Mouse (Mus musculus) intestine, embryonic 15.5 days (tissue): ENCODE results near the gene Arpc4. TPM values are rescaled to one million over a fixed set of nuclear protein-coding genes. Genes with fewer than 3 reads are reported as not detected.

ENCODE experiments used
- ATAC-seq: fragments of 200-750 bp; cut with Nextera tagmentation; 2 replicates; pipeline ENCODE4 v1.8.0; 2017; ENCODE audit warnings: moderate TSS enrichment, moderate library complexity
- H3K27ac ChIP-seq: fragments of 300-500 bp; sonication (generic); 2 replicates; pipeline ENCODE4 v1.5.1; 2015; ENCODE audit warnings: mild to moderate bottlenecking, inconsistent platforms
- H3K27me3 ChIP-seq: fragments of 300-500 bp; sonication (generic); replicated peaks from 2 replicates; pipeline ENCODE4 v1.6.1; 2015; ENCODE audit warnings: inconsistent platforms
- H3K36me3 ChIP-seq: fragments of 300-500 bp; sonication (generic); 2 replicates; pipeline ENCODE4 v1.6.1; 2015; ENCODE audit warnings: inconsistent platforms
- H3K4me1 ChIP-seq: fragments of 300-500 bp; sonication (generic); replicated peaks from 2 replicates; pipeline ENCODE4 v1.6.1; 2015; ENCODE audit warnings: inconsistent platforms
- H3K4me2 ChIP-seq: fragments of 300-500 bp; sonication (generic); replicated peaks from 2 replicates; pipeline ENCODE4 v1.6.1; 2015; ENCODE audit warnings: mild to moderate bottlenecking, inconsistent platforms
- H3K4me3 ChIP-seq: fragments of 300-500 bp; sonication (generic); replicated peaks from 2 replicates; pipeline ENCODE4 v1.5.1; 2015; ENCODE audit warnings: inconsistent platforms
- H3K9ac ChIP-seq: fragments of 300-500 bp; sonication (generic); 2 replicates; pipeline ENCODE4 v1.6.1; 2015; ENCODE audit warnings: inconsistent platforms
- H3K9me3 ChIP-seq: fragments of 300-500 bp; sonication (generic); 2 replicates; pipeline ENCODE4 v1.6.1; 2016; ENCODE audit warnings: inconsistent platforms
- WGBS: fragments of 180-500 bp; shearing (Covaris S2); methylation state at CpG from one replicate; pipeline ENCODE4 v1.1.7; 2015; 5-methylcytosine and 5-hydroxymethylcytosine counted together
- polyA plus RNA-seq: library from polyadenylated mRNA; unstranded; fragments of >200 nt; fragmentation: Nextera tagmentation; extraction: Ambion mirVana; gene quantifications from 2 replicates; pipeline ENCODE4 v1.2.1, GENCODE M21; 2015

Gene Arpc4
- polyA plus RNA-seq, 1 experiment from 2014 or later: 427 TPM

DNA sequence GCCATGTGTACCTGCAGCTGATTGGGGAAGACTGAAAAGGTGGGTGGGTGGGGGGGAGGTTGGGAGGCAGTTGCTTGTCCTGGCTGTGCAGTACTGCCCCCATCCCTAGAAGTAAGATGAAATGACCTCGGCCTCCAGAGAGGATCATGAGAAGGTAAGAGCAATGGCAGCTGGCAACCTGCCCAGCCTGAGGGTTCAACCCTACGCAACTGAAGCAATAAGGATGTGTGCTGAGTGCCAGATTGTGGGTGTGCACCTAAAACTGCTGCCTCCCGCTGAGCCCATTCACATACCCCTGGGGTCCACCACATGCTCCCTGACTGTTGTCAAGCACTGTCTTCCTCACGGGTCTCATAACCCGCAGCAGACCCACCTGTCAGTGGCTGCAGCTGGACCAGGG, 38.5 kb downstream of the Arpc4 start:
- 83% methylated on average over 5 of the region's 5 CpGs for WGBS
- peaks cover 11% of the 10 kb centered on the region for H3K4me1 ChIP-seq
- H3K27ac ChIP-seq: no peak overlapping the region
- ATAC-seq: no peak
- H3K9ac ChIP-seq: no peak overlapping the region
- H3K27me3 ChIP-seq: no peaks in the 10 kb centered on the region
- no peak overlapping the region for H3K4me3 ChIP-seq
- H3K4me2 ChIP-seq: no peak overlapping the region
- no peaks in the 10 kb centered on the region; the same call in 1 of the 2 replicates for H3K36me3 ChIP-seq
- H3K9me3 ChIP-seq: no peaks in the 10 kb centered on the region

- 7% methylated on average over 16 of the region's 16 CpGs for WGBS
- ATAC-seq: peak; percentile 72
- H3K27ac ChIP-seq: peak overlapping the region; percentile 48
- H3K4me3 ChIP-seq: peak overlapping the region; percentile 51
- H3K9ac ChIP-seq: peak overlapping the region; percentile 57
- H3K27me3 ChIP-seq: no peaks in the 10 kb centered on the region
- no peaks in the 10 kb centered on the region; the same call in 1 of the 2 replicates for H3K36me3 ChIP-seq
- H3K4me2 ChIP-seq: peak overlapping the region; percentile 92
- peaks cover 11% of the 10 kb centered on the region for H3K4me1 ChIP-seq
- no peaks in the 10 kb centered on the region for H3K9me3 ChIP-seq
Measured at GRCm38 (mm10) chr6:113418441-113419198, 40.7 kb downstream of the Arpc4 start.

DNA sequence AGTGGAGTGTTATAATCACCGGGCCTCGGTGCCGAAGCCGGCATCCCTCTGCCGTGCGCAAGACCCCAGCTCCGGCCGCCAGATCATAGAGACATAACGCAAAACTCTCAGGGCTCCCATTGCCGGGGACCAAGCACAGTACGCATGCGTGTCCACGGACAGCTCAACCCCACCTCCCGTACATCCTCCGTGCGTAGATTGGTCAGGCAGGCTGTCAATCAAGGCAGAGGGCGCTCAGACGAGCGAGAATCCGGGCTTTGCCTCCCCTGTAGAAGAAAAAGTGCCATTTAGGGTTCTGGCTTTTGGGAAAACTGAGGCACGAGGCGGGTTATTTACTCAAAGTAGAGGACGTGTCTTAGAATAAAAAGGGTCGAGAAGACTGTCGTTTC, 41.3 kb downstream of the Arpc4 start, which contains the start of gene Rpusd3:
Gene Rpusd3, minus strand, starts transcription at position 142 of the 389 bp plus-strand sequence.
- Histone ChIP-seq H3K36me3 (no peaks in the 10 kb centered on the region; the same call in 1 of the 2 replicates), H3K9ac (peak within 1 kb of the TSS; percentile 57), H3K27ac (peak within 1 kb of the TSS; percentile 48), H3K27me3 (no peaks in the 10 kb centered on the region), H3K4me3 (peak within 1 kb of the TSS; percentile 51), H3K4me2 (peak within 1 kb of the TSS; percentile 92), H3K4me1 (peaks cover 11% of the 10 kb centered on the region), H3K9me3 (no peaks in the 10 kb centered on the region)
- peak; percentile 98 for ATAC-seq
- under 1% methylated on average over 25 of the region's 25 CpGs for WGBS

DNA sequence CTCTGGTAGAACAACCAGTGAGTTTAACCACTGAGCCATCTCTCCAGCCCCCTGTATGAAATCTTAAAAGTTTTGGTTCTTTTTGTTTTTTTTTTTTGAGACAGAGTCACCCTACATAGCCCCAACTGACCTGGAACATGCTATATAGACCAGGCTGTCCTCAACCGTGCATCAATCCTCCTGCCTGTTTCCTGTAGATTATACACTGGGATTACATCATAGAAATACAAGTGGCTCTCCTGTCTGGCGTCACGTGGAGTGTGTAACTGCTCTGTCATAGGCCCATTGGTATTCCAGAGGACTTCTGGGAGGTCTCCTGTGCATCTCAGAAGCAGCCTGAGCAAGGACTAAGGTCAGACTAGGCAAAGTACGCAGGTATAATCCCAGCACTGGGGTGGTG, 45.1 kb downstream of the Arpc4 start:
- no peaks in the 10 kb centered on the region for H3K9me3 ChIP-seq
- H3K4me1 ChIP-seq: peaks cover 7% of the 10 kb centered on the region
- H3K9ac ChIP-seq: no peak overlapping the region
- no peak overlapping the region for H3K27ac ChIP-seq
- ATAC-seq: no peak
- no peak overlapping the region for H3K4me3 ChIP-seq
- no peaks in the 10 kb centered on the region for H3K27me3 ChIP-seq
- no peak overlapping the region for H3K4me2 ChIP-seq
- no peaks in the 10 kb centered on the region for H3K36me3 ChIP-seq
- WGBS: 65% methylated on average over 4 of the region's 4 CpGs

- 78% methylated on average over 7 of the region's 7 CpGs for WGBS
- no peak for ATAC-seq
- Histone ChIP-seq H3K36me3 (no peaks in the 10 kb centered on the region), H3K9me3 (no peaks in the 10 kb centered on the region), H3K4me1 (no peaks in the 10 kb centered on the region), H3K27me3 (no peaks in the 10 kb centered on the region), H3K9ac (no peak overlapping the region), H3K4me3 (no peak overlapping the region), H3K27ac (no peak overlapping the region), H3K4me2 (no peak overlapping the region)
Measured at GRCm38 (mm10) chr6:113424187-113424586, 46.3 kb downstream of the Arpc4 start.

DNA sequence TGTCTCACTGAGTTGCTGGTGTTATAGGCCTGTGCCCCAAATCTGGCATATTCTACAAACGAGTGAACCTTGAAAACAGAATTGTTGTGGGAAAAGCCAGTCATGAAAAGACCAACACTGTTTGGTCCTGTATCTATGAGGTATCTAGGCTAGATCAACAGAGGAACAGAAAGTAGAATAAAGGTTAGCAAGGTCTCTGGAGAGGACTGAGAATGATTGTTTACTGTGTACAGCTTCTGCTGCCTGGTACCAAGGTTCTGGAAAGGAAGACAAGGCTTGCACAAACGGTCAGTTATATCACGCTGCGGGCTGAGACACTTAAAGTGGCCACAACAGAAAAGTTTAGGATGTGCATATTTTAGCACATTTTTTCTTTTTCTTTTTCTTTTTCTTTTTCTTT, 48.8 kb downstream of the Arpc4 start:
- no peak overlapping the region for H3K4me2 ChIP-seq
- no peak overlapping the region for H3K27ac ChIP-seq
- no peak overlapping the region for H3K4me3 ChIP-seq
- no peaks in the 10 kb centered on the region for H3K36me3 ChIP-seq
- no peak for ATAC-seq
- no peak overlapping the region for H3K9ac ChIP-seq
- no peaks in the 10 kb centered on the region for H3K9me3 ChIP-seq
- H3K4me1 ChIP-seq: no peaks in the 10 kb centered on the region
- H3K27me3 ChIP-seq: no peaks in the 10 kb centered on the region
- WGBS: 94% methylated on average over 4 of the region's 4 CpGs

DNA sequence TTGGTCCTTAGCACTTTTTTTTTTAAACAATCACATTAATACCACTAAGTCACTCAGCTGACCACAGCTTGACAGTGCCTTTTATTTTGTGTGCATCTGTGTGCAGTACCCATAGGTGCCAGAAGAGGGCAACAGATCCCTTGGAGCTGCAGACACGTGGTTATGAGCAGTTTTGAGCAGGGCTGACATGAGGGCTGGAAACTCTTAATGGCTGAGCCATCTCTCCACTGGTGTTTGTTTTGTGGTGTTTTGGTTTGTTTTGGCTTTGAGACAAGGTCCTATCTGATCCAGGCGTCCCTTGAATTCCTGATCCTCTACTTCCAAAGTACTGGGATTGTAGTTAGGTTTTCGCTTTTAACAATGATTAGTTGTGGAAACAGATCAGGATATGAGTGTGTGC, 49.5 kb downstream of the Arpc4 start:
- no peaks in the 10 kb centered on the region for H3K27me3 ChIP-seq
- no peaks in the 10 kb centered on the region for H3K9me3 ChIP-seq
- no peak for ATAC-seq
- no peaks in the 10 kb centered on the region for H3K36me3 ChIP-seq
- H3K27ac ChIP-seq: no peak overlapping the region
- no peak overlapping the region for H3K4me3 ChIP-seq
- H3K9ac ChIP-seq: no peak overlapping the region
- H3K4me1 ChIP-seq: no peaks in the 10 kb centered on the region
- H3K4me2 ChIP-seq: no peak overlapping the region
- 66% methylated on average over 3 of the region's 3 CpGs for WGBS

DNA sequence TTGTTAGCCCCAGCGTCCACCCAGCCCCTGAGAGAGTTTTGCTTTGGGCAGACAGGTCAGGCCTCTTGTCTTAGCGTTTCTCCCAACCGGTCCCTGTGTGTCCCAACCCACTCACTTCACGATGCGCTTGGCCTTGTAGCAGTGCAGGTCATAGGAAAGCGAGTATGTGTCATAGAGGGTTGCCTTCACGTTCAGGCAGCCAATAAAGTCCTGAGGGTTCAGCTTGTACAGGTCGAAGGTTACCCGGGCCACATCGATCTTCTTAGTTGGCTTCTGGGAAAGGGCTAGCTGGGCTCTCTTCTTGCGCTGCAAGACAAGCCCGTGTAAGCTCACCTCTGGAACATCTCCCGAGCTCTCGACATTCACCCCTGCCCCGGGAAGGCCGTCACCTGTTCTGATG, 50.1 kb downstream of the Arpc4 start:
- Histone ChIP-seq H3K27ac (no peak overlapping the region), H3K27me3 (no peaks in the 10 kb centered on the region), H3K4me1 (no peaks in the 10 kb centered on the region), H3K9ac (no peak overlapping the region), H3K9me3 (no peaks in the 10 kb centered on the region), H3K4me3 (no peak overlapping the region), H3K36me3 (no peaks in the 10 kb centered on the region), H3K4me2 (no peak overlapping the region)
- 86% methylated on average over 16 of the region's 16 CpGs for WGBS
- ATAC-seq: no peak

DNA sequence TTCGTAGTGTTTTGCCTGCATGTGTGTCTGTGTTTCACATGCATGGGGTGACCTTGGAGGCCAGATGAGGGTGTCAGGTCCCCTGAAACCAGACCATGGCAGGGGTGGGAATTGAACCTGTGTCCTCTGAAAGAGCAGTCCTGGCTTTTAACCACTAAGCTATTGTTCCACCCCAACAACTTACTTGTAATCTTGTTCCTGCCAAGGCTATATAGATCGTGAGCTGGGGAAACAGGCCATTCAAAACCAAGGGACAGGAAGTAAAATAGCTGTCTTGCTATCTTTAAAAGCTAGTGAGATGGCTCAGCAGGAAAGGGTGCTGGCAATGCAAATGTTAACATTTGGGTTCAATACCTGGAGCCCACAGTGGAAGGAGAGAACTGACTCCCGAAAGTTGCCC, 52.0 kb downstream of the Arpc4 start:
- no peak overlapping the region for H3K4me3 ChIP-seq
- no peak overlapping the region for H3K9ac ChIP-seq
- H3K4me2 ChIP-seq: no peak overlapping the region
- H3K9me3 ChIP-seq: no peaks in the 10 kb centered on the region
- 0 out of 2 replicates have a peak, but pooled peaks cover 2% of the 10 kb centered on the region for H3K4me1 ChIP-seq
- H3K27ac ChIP-seq: no peak overlapping the region
- H3K27me3 ChIP-seq: no peaks in the 10 kb centered on the region
- ATAC-seq: no peak
- H3K36me3 ChIP-seq: no peaks in the 10 kb centered on the region
- WGBS: 78% methylated on average over 3 of the region's 3 CpGs

- H3K9me3 ChIP-seq: no peaks in the 10 kb centered on the region
- no peak overlapping the region for H3K9ac ChIP-seq
Measured at GRCm38 (mm10) chr6:113430846-113431245, 52.9 kb downstream of the Arpc4 start.

GRCm38 (mm10) chr6:113431801-113432200, 53.9 kb downstream of the Arpc4 start:
- Histone ChIP-seq H3K9ac (no peak overlapping the region), H3K4me2 (no peak overlapping the region), H3K27ac (no peak overlapping the region), H3K4me1 (0 out of 2 replicates have a peak, but pooled peaks cover 2% of the 10 kb centered on the region), H3K9me3 (no peaks in the 10 kb centered on the region), H3K27me3 (no peaks in the 10 kb centered on the region), H3K4me3 (no peak overlapping the region), H3K36me3 (no peaks in the 10 kb centered on the region)
- no peak for ATAC-seq
- WGBS: 67% methylated on average over 3 of the region's 3 CpGs

More at GRCm38 (mm10) chr6:113430846-113431245, 52.9 kb downstream of the Arpc4 start:
- no peak overlapping the region for H3K4me2 ChIP-seq
- no peaks in the 10 kb centered on the region for H3K36me3 ChIP-seq
- no peak for ATAC-seq
- H3K27ac ChIP-seq: no peak overlapping the region
- WGBS: 50% methylated on average over 3 of the region's 3 CpGs
- 0 out of 2 replicates have a peak, but pooled peaks cover 2% of the 10 kb centered on the region for H3K4me1 ChIP-seq
- H3K27me3 ChIP-seq: no peaks in the 10 kb centered on the region
- no peak overlapping the region for H3K4me3 ChIP-seq

DNA sequence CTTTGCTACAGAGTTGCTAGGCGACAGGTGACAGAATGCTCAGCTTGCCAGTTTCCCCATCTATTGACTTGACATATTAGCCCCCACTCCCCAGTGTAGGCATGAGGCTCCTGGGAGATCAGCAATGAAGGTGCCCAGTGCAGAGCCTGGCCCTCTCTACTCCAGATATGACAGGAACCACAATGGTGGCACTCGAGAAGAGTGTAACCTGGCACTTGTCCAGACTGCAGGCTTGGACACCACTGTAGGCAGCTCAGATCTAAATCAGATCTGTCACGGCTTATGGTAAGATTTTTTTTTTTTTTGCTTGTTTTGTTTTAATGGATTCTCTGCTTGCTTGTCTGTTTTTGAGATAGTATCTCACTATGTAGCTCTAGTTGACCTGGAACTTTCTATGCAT, 55.7 kb downstream of the Arpc4 start:
- no peak overlapping the region for H3K27ac ChIP-seq
- 73% methylated on average over 3 of the region's 3 CpGs for WGBS
- H3K4me3 ChIP-seq: no peak overlapping the region
- H3K9me3 ChIP-seq: no peaks in the 10 kb centered on the region
- H3K36me3 ChIP-seq: no peaks in the 10 kb centered on the region
- H3K4me1 ChIP-seq: 0 out of 2 replicates have a peak, but pooled peaks cover 2% of the 10 kb centered on the region
- no peak overlapping the region for H3K9ac ChIP-seq
- ATAC-seq: no peak
- H3K27me3 ChIP-seq: no peaks in the 10 kb centered on the region
- H3K4me2 ChIP-seq: no peak overlapping the region

- Histone ChIP-seq H3K36me3 (no peaks in the 10 kb centered on the region), H3K27ac (peak overlapping the region; percentile 54; the same call in 1 of the 2 replicates), H3K9ac (no peak overlapping the region), H3K4me3 (no peak overlapping the region), H3K27me3 (no peaks in the 10 kb centered on the region), H3K9me3 (no peaks in the 10 kb centered on the region), H3K4me1 (0 out of 2 replicates have a peak, but pooled peaks cover 2% of the 10 kb centered on the region), H3K4me2 (peak overlapping the region; percentile 35; the same call in 1 of the 2 replicates)
- 48% methylated on average over 7 of the region's 7 CpGs for WGBS
- peak; percentile 92 for ATAC-seq
Measured at GRCm38 (mm10) chr6:113434691-113435090, 56.8 kb downstream of the Arpc4 start.
